Mouse (Mus musculus): ENCODE results near the gene Spta1. TPM values are rescaled to one million over a fixed set of nuclear protein-coding genes. Genes with fewer than 3 reads are reported as not detected.

Gene Spta1
- polyA plus RNA-seq, 1 experiment, result 0.91 TPM

DNA sequence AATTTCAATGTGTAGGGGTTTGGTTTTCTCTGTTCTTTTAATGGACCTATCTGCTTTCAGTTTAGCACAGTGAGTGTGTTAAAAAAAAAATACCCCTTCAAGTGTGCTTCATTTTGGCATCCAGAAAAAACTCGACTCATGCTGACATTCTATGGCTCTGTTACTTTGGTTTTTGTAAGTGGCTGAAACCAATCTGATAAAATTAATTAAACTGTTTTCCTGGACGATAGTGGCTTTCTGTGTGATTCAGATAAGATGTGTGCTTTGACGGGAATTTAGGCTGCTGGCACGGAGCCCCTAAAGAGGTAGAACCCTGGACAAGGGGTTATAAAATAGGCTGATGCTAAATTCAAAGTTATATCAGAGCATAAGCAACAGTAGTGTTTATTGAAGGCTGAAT, 96.6 kb downstream of the Spta1 start:
- Histone ChIP-seq H3K27me3 (ENCODE audit: control insufficient read depth, insufficient read depth, low read length, poor library complexity, severe bottlenecking) (no peaks in the 10 kb centered on the region; the same call in 1 of the 2 replicates), H3K36me3 (ENCODE audit: control insufficient read depth, insufficient read depth, low read length, poor library complexity, severe bottlenecking) (no peaks in the 10 kb centered on the region)
- TF ChIP-seq CTCF (IDR thresholded peaks at IDR 0.05; ENCODE audit: low read depth, low read length) (no peak), EP300 (IDR thresholded peaks at IDR 0.05; ENCODE audit: insufficient read depth, low read depth, low read length) (no peak), POLR2A (IDR thresholded peaks at IDR 0.05; ENCODE audit: insufficient read depth, low read length) (no peak)

DNA sequence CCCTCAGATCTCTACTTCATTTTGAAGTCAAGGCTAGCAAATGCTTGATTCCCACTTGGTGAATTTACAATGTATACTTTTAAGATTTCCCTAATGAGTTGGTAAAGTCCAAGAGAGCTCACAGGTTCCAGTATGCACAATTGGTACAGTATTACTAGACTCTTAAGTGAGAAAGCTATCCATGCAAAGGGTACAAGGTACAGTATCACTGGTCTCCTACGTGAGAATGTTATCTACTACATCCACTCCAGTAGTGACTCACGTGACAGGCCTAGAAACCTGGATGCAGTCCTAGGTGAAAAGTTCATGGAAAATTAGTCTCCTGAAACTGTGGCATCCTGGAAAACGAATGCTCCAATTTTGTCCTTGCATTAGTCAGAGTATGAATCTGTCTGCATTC, 98.1 kb downstream of the Spta1 start:
- no peak overlapping the region for H3K4me3 ChIP-seq (ENCODE audit: low read depth, low read length)
- no peaks in the 10 kb centered on the region for H3K4me1 ChIP-seq (ENCODE audit: control insufficient read depth, insufficient read depth, low read length)
- no peaks in the 10 kb centered on the region for H3K9me3 ChIP-seq (replicated peaks; ENCODE audit: control insufficient read depth, insufficient read depth, low read length, poor library complexity, severe bottlenecking)
- H3K27me3 ChIP-seq (ENCODE audit: control insufficient read depth, insufficient read depth, low read length, poor library complexity, severe bottlenecking), result no peaks in the 10 kb centered on the region; the same call in 1 of the 2 replicates
- no peak overlapping the region for H3K9ac ChIP-seq (ENCODE audit: low read depth, poor library complexity, severe bottlenecking)
- no peak overlapping the region for H3K27ac ChIP-seq (ENCODE audit: insufficient read depth, low read length)
- no peaks in the 10 kb centered on the region for H3K36me3 ChIP-seq (ENCODE audit: control insufficient read depth, insufficient read depth, low read length, poor library complexity, severe bottlenecking)
- no peak for TF ChIP-seq EP300 (IDR thresholded peaks at IDR 0.05; ENCODE audit: insufficient read depth, low read depth, low read length)
- TF ChIP-seq CTCF (IDR thresholded peaks at IDR 0.05; ENCODE audit: low read depth, low read length), result no peak
- no peak for TF ChIP-seq POLR2A (IDR thresholded peaks at IDR 0.05; ENCODE audit: insufficient read depth, low read length)

More for the DNA sequence above, 96.6 kb downstream of the Spta1 start:
- H3K9me3 ChIP-seq (replicated peaks; ENCODE audit: control insufficient read depth, insufficient read depth, low read length, poor library complexity, severe bottlenecking), result no peaks in the 10 kb centered on the region
- H3K4me1 ChIP-seq (ENCODE audit: control insufficient read depth, insufficient read depth, low read length), result no peaks in the 10 kb centered on the region
- no peak overlapping the region for H3K9ac ChIP-seq (ENCODE audit: low read depth, poor library complexity, severe bottlenecking)
- no peak overlapping the region for H3K27ac ChIP-seq (ENCODE audit: insufficient read depth, low read length)
- H3K4me3 ChIP-seq (ENCODE audit: low read depth, low read length), result no peak overlapping the region

Other genes with a start within 250 kb of the Spta1 start
- not detected in 2 replicates for gene Mndal, start 230.3 kb upstream of the Spta1 start, polyA plus RNA-seq (2011; ENCODE audit: insufficient read depth, insufficient read length, low read depth, missing spikeins)
- gene Ifi203, start 230.1 kb upstream of the Spta1 start, polyA plus RNA-seq (2011; ENCODE audit: insufficient read depth, insufficient read length, low read depth, missing spikeins), result 0.24 TPM in 1 of 2 replicates, not detected in the other
- not detected in 2 replicates for gene Ifi202b, start 190.0 kb upstream of the Spta1 start, polyA plus RNA-seq (2011; ENCODE audit: insufficient read depth, insufficient read length, low read depth, missing spikeins)
- not detected in 2 replicates for gene Ifi205, start 141.0 kb upstream of the Spta1 start, polyA plus RNA-seq (2011; ENCODE audit: insufficient read depth, insufficient read length, low read depth, missing spikeins)
- gene Olfr433, start 132.1 kb upstream of the Spta1 start, polyA plus RNA-seq (2011; ENCODE audit: insufficient read depth, insufficient read length, low read depth, missing spikeins), result not detected in 2 replicates
- gene Olfr432, start 123.6 kb upstream of the Spta1 start, polyA plus RNA-seq (2011; ENCODE audit: insufficient read depth, insufficient read length, low read depth, missing spikeins), result not detected in 2 replicates
- gene Olfr430, start 106.2 kb upstream of the Spta1 start, polyA plus RNA-seq (2011; ENCODE audit: insufficient read depth, insufficient read length, low read depth, missing spikeins), result not detected in 2 replicates
- gene Olfr429, start 88.4 kb upstream of the Spta1 start, polyA plus RNA-seq (2011; ENCODE audit: insufficient read depth, insufficient read length, low read depth, missing spikeins), result not detected in 2 replicates
- not detected in 2 replicates for gene Olfr427, start 75.9 kb upstream of the Spta1 start, polyA plus RNA-seq (2011; ENCODE audit: insufficient read depth, insufficient read length, low read depth, missing spikeins)
- gene Olfr231, start 51.6 kb upstream of the Spta1 start, polyA plus RNA-seq (2011; ENCODE audit: insufficient read depth, insufficient read length, low read depth, missing spikeins), result not detected in 2 replicates
- not detected in 2 replicates for gene Olfr424, start 41.3 kb upstream of the Spta1 start, polyA plus RNA-seq (2011; ENCODE audit: insufficient read depth, insufficient read length, low read depth, missing spikeins)
- gene Olfr420, start 17.1 kb upstream of the Spta1 start, polyA plus RNA-seq (2011; ENCODE audit: insufficient read depth, insufficient read length, low read depth, missing spikeins), result not detected in 2 replicates
- not detected in 2 replicates for gene Olfr419, start 79.3 kb downstream of the Spta1 start, polyA plus RNA-seq (2011; ENCODE audit: insufficient read depth, insufficient read length, low read depth, missing spikeins)
- not detected in 2 replicates for gene Mptx1, start 157.7 kb downstream of the Spta1 start, polyA plus RNA-seq (2011; ENCODE audit: insufficient read depth, insufficient read length, low read depth, missing spikeins)
- gene Olfr417, start 192.3 kb downstream of the Spta1 start, polyA plus RNA-seq (2011; ENCODE audit: insufficient read depth, insufficient read length, low read depth, missing spikeins), result not detected in 2 replicates
- gene Olfr248, start 218.3 kb downstream of the Spta1 start, polyA plus RNA-seq (2011; ENCODE audit: insufficient read depth, insufficient read length, low read depth, missing spikeins), result not detected in 2 replicates